Mouse (Mus musculus) forelimb bud, embryonic 11.5 days (tissue): Measurements from ENCODE around the gene Wdfy3.
A peak's percentile ranks its signal among the peaks of the same experiment; 100 is the strongest.
"Not testable (repeated sequence)": the region's sequence is repeated elsewhere in the genome, so short reads cannot be mapped to it uniquely, and the experiment has no call there.

Experiments used
- DNase-seq: peaks from one replicate; pipeline ENCODE4 v3.0.0-alpha.2; 2012; ENCODE audit warnings: low read depth, low spot score

Gene Wdfy3

DNA sequence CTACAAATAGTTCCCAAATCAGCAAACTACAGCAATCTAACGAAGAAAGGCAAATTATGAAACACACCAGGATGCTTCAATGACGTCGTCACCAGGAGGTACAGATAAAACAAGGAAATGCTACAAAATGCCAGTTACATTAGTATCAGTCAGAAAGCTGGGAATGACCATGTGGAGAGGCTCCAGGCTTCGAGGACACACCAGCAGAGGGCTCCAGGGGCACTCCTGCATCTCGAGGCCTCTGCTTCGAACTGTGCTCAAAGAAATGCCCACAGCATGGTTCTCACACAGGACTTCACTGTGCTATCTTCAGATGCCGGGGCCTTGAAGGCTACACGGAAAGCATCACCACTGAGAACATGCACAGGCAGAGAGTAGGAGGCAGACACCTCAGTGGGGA is 68.7 kb downstream of the Wdfy3 start:
- DNase-seq, result no peak

- DNase-seq, result no peak
These were observed 70.8 kb downstream of the Wdfy3 start for GRCm38 (mm10) chr5:101998971-101999370.

- DNase-seq, result no peak
These were observed 73.5 kb downstream of the Wdfy3 start for GRCm38 (mm10) chr5:101996036-101996735.

DNA sequence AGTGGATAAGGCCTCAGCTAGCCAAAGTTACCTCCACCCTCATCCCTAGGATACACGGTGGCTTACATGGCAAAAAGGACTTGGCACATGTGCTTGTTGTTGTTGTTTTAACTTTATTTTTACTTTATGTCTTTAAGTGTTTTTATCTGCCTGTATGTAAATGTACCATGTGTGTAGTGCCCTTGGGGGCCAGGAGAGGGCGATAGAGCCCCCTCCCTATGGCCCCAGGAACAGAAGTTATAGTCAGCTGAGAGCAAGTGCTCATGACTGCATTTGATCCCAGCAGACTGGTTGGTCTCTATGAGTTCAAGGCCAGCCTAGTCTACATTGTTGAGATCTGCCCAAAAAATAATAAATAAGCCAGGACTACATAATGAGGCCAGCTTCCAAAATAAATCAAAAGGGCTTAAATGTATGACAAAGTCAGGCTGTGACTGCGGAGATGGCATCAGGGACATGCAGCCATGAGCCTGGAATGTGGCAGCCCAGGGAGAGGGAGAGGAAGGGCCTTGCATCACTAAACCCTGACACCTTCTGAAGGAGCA is 74.2 kb downstream of the Wdfy3 start:
- DNase-seq, result peak; percentile 13

- no peak for DNase-seq
These were observed 75.7 kb downstream of the Wdfy3 start for GRCm38 (mm10) chr5:101993996-101994395.

- DNase-seq, result no peak
These were observed 76.6 kb downstream of the Wdfy3 start for GRCm38 (mm10) chr5:101992969-101993670.

DNA sequence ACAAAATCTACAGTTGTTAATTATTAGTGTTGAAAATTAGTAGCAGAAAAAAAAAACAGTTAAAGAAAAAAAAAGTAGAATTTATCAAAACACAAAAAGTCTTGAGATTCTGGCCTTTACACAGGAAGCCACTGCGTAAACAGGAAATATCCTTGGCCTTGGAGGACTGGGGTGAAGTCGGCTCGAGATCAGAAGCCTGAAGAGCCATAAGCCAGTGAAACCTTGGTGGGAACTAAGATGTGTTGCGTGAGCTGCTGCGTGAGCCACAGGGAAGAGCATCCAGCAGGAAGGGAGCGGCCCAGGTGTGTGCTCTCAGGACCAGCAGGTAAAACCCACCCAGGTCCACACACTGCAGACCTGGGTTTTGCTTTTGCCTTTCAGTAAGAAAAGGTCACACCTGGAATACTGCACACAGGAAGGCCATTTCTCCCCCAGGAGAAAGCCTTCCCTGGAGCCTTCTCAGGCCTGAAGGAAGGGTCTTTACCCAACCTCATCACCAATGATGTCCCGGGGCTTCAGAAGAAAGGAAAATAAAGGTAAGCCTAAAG is 79.3 kb downstream of the Wdfy3 start:
- no peak for DNase-seq

- DNase-seq, result no peak
These were observed 81.2 kb downstream of the Wdfy3 start for GRCm38 (mm10) chr5:101988476-101988875.

GRCm38 (mm10) chr5:101986694-101987093 is 83.0 kb downstream of the Wdfy3 start:
- no peak for DNase-seq

- no peak for DNase-seq
These were observed 87.5 kb downstream of the Wdfy3 start for GRCm38 (mm10) chr5:101982239-101982638.

- DNase-seq, result no peak
These were observed 90.1 kb downstream of the Wdfy3 start for GRCm38 (mm10) chr5:101979594-101979993.

- not testable (repeated sequence) for DNase-seq
These were observed 97.1 kb downstream of the Wdfy3 start for GRCm38 (mm10) chr5:101972594-101972993.

DNA sequence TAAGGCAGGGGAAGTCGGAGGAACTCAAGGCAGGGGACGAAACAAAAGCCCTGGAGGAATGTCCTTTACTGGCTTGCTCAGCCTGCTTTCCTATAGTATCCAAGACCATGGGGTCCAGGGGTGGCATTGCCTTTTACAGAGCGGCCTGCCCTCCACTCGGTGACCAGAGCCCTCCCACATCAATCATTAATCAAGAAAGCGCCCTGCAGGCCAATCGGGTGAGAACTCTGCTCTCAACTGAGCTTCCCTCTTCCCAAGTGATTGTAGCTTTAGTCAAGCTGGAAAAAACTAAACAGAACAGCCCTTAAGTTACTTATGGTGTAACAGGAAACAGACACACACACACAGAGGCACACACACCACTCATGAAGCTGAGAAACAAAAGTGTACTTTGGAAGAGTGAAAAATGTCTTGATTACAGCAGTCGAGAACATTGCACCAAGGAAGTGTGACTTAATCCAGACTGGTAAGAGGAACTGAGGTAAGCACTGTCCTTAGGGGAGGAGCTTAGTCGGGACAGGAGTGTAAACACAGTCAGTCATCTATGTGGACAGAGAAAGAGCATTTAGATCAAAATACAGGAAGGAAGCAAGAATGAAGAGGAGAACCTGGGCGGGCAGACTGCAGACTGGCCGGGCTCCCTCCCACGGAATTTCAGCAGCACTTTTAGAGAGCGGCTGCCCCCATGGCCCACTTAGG is 101.4 kb downstream of the Wdfy3 start:
- DNase-seq, result peak; percentile 8

DNA sequence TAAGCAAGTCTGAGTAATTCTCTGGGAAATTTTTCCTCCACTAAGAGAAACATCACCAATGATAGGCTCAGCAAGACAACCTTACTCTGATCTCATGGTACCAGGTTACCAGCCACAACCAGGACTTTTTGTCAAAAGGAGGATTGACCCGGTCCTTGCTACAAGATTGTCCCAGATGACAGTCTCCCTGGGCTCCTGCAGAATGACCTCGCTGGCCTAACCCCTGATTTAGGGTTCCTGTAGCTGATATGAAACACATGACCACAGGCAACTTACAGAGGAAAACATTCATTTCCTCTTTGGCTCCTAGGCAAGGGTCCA is 101.9 kb downstream of the Wdfy3 start:
- DNase-seq, result no peak

DNA sequence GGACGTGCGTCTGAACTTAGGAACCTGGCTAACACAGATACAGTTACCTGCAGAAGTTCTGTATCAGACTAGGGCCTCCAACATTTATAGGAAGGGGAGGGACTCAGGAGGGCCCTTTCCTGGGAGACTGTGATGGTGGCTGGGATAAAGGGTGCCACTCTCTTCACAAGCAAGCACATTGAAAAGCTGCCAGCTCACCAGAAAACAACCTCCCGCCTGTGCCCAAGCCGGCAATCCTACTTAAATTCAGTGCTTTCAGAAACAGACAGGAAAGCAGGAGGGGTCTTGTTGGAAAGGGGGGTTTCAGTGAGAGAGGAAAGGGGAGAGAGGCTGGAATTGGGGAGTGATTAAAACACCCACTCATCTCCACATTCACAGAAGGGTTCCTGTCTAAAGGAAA is 106.9 kb downstream of the Wdfy3 start:
- DNase-seq, result no peak

DNA sequence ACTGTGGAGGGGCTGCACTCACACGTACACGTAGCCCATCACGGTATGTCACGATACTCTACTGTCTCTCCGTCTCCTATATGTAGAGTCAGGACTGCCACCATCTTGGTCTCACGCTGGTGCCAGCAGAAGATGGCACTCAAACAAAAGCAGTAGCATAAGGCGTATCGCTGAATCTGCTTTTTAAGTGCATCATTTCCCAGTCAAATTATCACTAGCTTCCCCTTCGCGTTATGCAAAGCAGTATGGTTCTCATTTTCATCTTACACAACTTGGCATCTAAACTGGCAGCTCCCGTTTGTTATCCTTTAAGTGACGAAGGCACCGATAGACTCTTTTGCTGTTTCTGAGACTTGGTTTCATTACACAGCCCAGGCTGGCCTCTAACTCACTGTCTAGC is 110.4 kb downstream of the Wdfy3 start:
- no peak for DNase-seq

GRCm38 (mm10) chr5:101958941-101959340 is 110.8 kb downstream of the Wdfy3 start:
- DNase-seq, result no peak

GRCm38 (mm10) chr5:101957419-101957818 is 112.3 kb downstream of the Wdfy3 start:
- no peak for DNase-seq

DNA sequence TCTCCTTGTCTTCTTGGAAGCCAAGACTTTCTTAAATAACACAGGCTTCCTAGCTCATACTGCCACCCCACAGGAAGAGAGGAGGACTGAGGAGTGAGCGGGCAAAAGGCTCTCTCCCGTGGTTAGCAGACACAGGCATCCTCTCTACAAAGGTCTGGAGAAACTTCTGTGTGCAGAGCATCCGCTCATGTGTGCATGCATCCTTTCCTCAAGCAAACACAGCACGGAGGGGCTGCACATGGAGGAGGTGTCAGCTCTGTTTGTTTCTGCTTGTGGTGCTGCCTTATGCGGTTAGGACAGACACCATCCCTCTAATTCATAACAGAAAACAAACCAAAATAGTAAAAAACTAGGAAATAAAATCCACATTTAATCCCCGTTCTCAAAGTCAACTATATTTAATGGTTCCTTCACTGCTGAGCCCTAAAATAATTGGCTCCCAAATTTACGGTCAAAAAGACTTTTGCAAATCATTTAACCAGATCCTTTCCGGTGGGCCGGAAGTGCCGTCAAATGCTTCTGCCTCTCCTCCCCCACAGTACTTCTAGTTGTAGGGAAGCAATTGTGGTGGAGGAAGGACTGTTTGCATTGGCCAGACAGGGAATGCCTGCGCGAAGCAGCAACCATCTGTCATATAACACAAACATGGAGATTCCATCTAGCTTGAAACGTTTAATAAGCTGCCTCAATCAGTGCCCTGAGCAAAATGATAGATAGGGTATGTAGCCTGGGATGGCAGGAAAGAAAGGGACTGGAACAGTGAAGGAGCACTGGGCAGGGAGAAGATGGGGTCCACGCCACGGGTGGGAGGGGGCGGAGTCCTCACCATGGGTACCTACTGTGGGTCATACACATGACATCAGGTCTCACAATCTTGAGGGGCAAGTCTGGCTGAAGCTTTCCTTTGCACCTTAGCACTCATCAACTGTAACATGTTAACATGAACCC is 115.1 kb downstream of the Wdfy3 start:
- DNase-seq, result no peak

GRCm38 (mm10) chr5:101951918-101952317 is 117.8 kb downstream of the Wdfy3 start:
- DNase-seq, result no peak

DNA sequence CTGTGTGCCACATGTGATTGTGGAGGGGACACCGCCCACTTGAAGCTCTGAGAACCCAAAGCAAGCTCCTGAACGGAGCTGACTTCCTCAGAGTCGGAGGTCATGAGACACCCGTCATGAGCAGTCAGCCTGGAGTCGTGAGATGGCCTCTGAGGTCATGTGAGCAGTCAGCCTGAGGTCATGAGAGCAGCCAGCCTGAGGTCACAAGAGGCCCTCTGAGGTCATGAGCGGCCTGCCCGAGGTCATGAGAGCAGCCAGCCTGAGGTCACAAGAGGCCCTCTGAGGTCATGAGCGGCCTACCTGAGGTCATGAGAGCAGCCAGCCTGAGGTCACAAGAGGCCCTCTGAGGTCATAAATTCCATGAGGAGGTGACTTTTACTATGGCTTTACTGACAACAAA is 120.4 kb downstream of the Wdfy3 start:
- no peak for DNase-seq
